Mouse (Mus musculus) C2C12 (cell line): ENCODE measurements around the gene Rnps1. TPM values are rescaled to one million over a fixed set of nuclear protein-coding genes. Genes with fewer than 3 reads are reported as not detected.

Experiments used
- H3K27me3 ChIP-seq: one replicate; pipeline ENCODE4 v1.6.1; 2011; ENCODE audit not compliant: control insufficient read depth, insufficient read depth, insufficient read length
- H3K36me3 ChIP-seq: one replicate; pipeline ENCODE4 v1.6.1; 2011; ENCODE audit not compliant: control insufficient read depth, insufficient read depth
- H3K4me3 ChIP-seq: one replicate; pipeline ENCODE4 v1.5.1; 2011; ENCODE audit warnings: mild to moderate bottlenecking, control low read depth; ENCODE audit not compliant: poor library complexity, insufficient read depth, severe bottlenecking
- H3K79me2 ChIP-seq: one replicate; pipeline ENCODE4 v1.6.1; 2011; ENCODE audit not compliant: control insufficient read depth, insufficient read depth
- H3K79me3 ChIP-seq: one replicate; pipeline ENCODE4 v1.6.1; 2011; ENCODE audit warnings: low read depth, control low read depth
- H3ac ChIP-seq: one replicate; pipeline ENCODE3; 2011; ENCODE audit warnings: low read depth; ENCODE audit not compliant: control insufficient read depth, insufficient read length
- CEBPB ChIP-seq: IDR thresholded peaks from one replicate; pipeline ENCODE4 v1.6.1; 2011; ENCODE audit warnings: low read depth, mild to moderate bottlenecking, control low read depth, moderate library complexity
- CTCF ChIP-seq: IDR thresholded peaks from one replicate; pipeline ENCODE4 v1.5.1; 2011; ENCODE audit not compliant: control insufficient read depth, insufficient read depth, insufficient read length
- FOSL1 ChIP-seq: IDR thresholded peaks from one replicate; pipeline ENCODE4 v1.8.0; 2011; ENCODE audit warnings: mild to moderate bottlenecking, low read length; ENCODE audit not compliant: poor library complexity, insufficient read depth, severe bottlenecking
- MAX ChIP-seq: IDR thresholded peaks from one replicate; pipeline ENCODE4 v1.6.1; 2011; ENCODE audit warnings: mild to moderate bottlenecking, control low read depth
- MYOD1 ChIP-seq: IDR thresholded peaks from one replicate; pipeline ENCODE4 v1.6.1; 2011; ENCODE audit warnings: low read depth; ENCODE audit not compliant: control insufficient read depth, insufficient read length
- MYOG ChIP-seq: IDR thresholded peaks from one replicate; pipeline ENCODE4 v1.6.1; 2011; ENCODE audit not compliant: control insufficient read depth, insufficient read length; ENCODE audit errors: extremely low read depth
- USF1 ChIP-seq: IDR thresholded peaks from one replicate; pipeline ENCODE4 v1.6.1; 2011; ENCODE audit warnings: low read depth, mild to moderate bottlenecking, control low read depth, moderate library complexity
- polyA plus RNA-seq: library from polyadenylated mRNA; unstranded; fragments of >200 nt; fragmentation: generic; extraction: Trizol; gene quantifications from one replicate; pipeline ENCODE4 v1.2.1, GENCODE M21; 2012; ENCODE audit warnings: missing spikeins

The Rnps1 gene
- polyA plus RNA-seq, 1 experiment: 99.0 TPM

- Histone ChIP-seq H3K4me3 (peak overlapping the region; percentile 68), H3K27me3 (no peaks in the 10 kb centered on the region), H3K79me2 (peaks cover 27% of the 10 kb centered on the region), H3ac (peak overlapping the region; percentile 94), H3K79me3 (peaks cover 16% of the 10 kb centered on the region), H3K36me3 (peaks cover 36% of the 10 kb centered on the region)
- TF ChIP-seq FOSL1 (no peak), MYOG (no peak), MAX (peak; percentile 1)
These were observed 56.5 kb downstream of the Rnps1 start for GRCm38 (mm10) chr17:24470701-24471527.

GRCm38 (mm10) chr17:24472512-24472911 is 58.1 kb downstream of the Rnps1 start:
- peak overlapping the region; percentile 7 for H3K4me3 ChIP-seq
- no peak overlapping the region for H3ac ChIP-seq
- peaks cover 47% of the 10 kb centered on the region for H3K36me3 ChIP-seq
- no peaks in the 10 kb centered on the region for H3K27me3 ChIP-seq
- no peak for TF ChIP-seq MYOD1
- no peak for TF ChIP-seq MYOG
- TF ChIP-seq CTCF: no peak
- TF ChIP-seq USF1: no peak
- TF ChIP-seq FOSL1: no peak
- TF ChIP-seq MAX: no peak
- TF ChIP-seq CEBPB: no peak
- peaks cover 20% of the 10 kb centered on the region for H3K79me3 ChIP-seq
- peaks cover 30% of the 10 kb centered on the region for H3K79me2 ChIP-seq

GRCm38 (mm10) chr17:24473612-24474275 is 59.4 kb downstream of the Rnps1 start, which contains the start of gene Bricd5:
Gene Bricd5, plus strand, starts transcription at chr17:24473884.
- TF ChIP-seq CEBPB (no peak), USF1 (no peak), MAX (no peak)
- peaks cover 47% of the 10 kb centered on the region for H3K36me3 ChIP-seq
- no peak within 1 kb of the TSS for H3ac ChIP-seq
- H3K79me2 ChIP-seq: peaks cover 40% of the 10 kb centered on the region
- H3K79me3 ChIP-seq: peaks cover 20% of the 10 kb centered on the region
- no peak within 1 kb of the TSS for H3K4me3 ChIP-seq
- H3K27me3 ChIP-seq: no peaks in the 10 kb centered on the region

GRCm38 (mm10) chr17:24474557-24474956 is 60.2 kb downstream of the Rnps1 start:
- H3K27me3 ChIP-seq: no peaks in the 10 kb centered on the region
- peaks cover 40% of the 10 kb centered on the region for H3K79me2 ChIP-seq
- no peak overlapping the region for H3K4me3 ChIP-seq
- peaks cover 20% of the 10 kb centered on the region for H3K79me3 ChIP-seq
- TF ChIP-seq MYOD1 (no peak), MYOG (no peak), FOSL1 (no peak), USF1 (no peak), CTCF (no peak), CEBPB (no peak), MAX (no peak)
- H3ac ChIP-seq: no peak overlapping the region
- peaks cover 47% of the 10 kb centered on the region for H3K36me3 ChIP-seq

Other genes starting within 250 kb of the Rnps1 start
- gene Atp6v0c, start 244.9 kb upstream of the Rnps1 start, polyA plus RNA-seq: 377 TPM
- 3.8 TPM for gene Tbc1d24, start 209.0 kb upstream of the Rnps1 start, polyA plus RNA-seq
- 0.26 TPM for gene Ntn3, start 205.0 kb upstream of the Rnps1 start, polyA plus RNA-seq
- gene Tedc2, start 193.7 kb upstream of the Rnps1 start, polyA plus RNA-seq: 13.2 TPM
- 38.1 TPM for gene Ccnf, start 163.1 kb upstream of the Rnps1 start, polyA plus RNA-seq
- not detected for gene Abca17, start 63.5 kb upstream of the Rnps1 start, polyA plus RNA-seq
- 0.66 TPM for gene Abca3, start 62.6 kb upstream of the Rnps1 start, polyA plus RNA-seq
- 48.5 TPM for gene Eci1, start 12.1 kb downstream of the Rnps1 start, polyA plus RNA-seq
- 0.68 TPM for gene Dnase1l2, start 28.5 kb downstream of the Rnps1 start, polyA plus RNA-seq
- gene E4f1, start 55.7 kb downstream of the Rnps1 start, polyA plus RNA-seq: 13.1 TPM
- gene Pgp, start 55.8 kb downstream of the Rnps1 start, polyA plus RNA-seq: 56.7 TPM
- gene Bricd5, start 59.3 kb downstream of the Rnps1 start, polyA plus RNA-seq: 0.06 TPM
- 23.1 TPM for gene Mlst8, start 64.5 kb downstream of the Rnps1 start, polyA plus RNA-seq
- gene Caskin1, start 74.0 kb downstream of the Rnps1 start, polyA plus RNA-seq: 0.36 TPM
- 142 TPM for gene Traf7, start 113.4 kb downstream of the Rnps1 start, polyA plus RNA-seq
- gene Rab26, start 119.6 kb downstream of the Rnps1 start, polyA plus RNA-seq: 0.42 TPM
- 50.6 TPM for gene Pkd1, start 135.3 kb downstream of the Rnps1 start, polyA plus RNA-seq
- 33.3 TPM for gene Tsc2, start 218.1 kb downstream of the Rnps1 start, polyA plus RNA-seq
- 12.6 TPM for gene Nthl1, start 218.1 kb downstream of the Rnps1 start, polyA plus RNA-seq
- 10.0 TPM for gene Slc9a3r2, start 235.8 kb downstream of the Rnps1 start, polyA plus RNA-seq
- gene Npw, start 243.9 kb downstream of the Rnps1 start, polyA plus RNA-seq: 0.42 TPM